Mouse (Mus musculus): ENCODE results near the gene Ooep. TPM values are rescaled to one million over a fixed set of nuclear protein-coding genes. Genes with fewer than 3 reads are reported as not detected.
"Not testable (repeated sequence)": the region's sequence is repeated elsewhere in the genome, so short reads cannot be mapped to it uniquely, and the experiment has no call there.

Ooep gene
- total and polyA plus RNA-seq, 3 experiments = not detected

DNA sequence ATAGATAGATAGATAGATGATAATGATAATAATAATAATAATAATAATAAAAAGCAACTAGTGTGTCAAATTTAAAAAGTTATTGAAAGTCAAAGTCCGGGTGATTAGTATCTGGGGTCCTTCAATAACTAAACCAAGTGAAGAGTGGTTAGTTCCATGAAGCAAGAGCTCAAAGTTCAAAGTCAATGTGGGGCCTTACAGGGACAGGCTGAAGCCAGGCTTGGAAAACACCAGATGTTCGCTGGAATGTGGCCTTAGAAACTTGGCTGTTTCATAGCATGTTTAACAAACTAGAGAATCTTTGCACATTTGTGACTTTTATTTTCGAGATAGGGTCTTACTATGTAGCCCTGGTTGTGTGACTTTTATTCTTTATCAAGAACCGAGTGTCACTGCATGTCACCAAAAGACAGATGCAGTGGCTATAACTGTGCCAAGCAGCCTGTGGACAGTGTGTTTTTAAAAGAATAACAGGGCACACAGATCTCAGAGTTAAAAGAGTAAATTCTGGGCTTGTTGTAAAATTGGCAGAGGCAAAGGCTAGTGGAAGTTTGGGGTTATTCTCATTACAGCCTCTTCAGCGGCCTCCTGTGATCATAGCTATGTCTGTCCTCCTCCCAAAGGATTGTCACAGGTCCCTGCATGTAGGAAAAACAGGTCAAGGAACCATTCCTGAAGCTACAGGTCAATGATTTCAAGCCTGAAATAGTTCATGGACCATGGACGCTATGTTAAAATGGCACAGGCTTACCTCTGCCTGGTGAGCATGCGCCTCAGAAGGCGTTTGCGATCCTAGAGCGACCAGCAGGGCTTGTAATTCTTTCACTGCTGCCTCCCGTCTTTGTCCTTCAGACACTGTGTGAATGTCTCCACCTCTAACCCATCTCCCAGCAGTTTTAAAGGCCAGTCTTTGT is 23.6 kb downstream of the Ooep start:
- H3K79me2 ChIP-seq (replicated peaks; ENCODE audit: control insufficient read depth, extremely low read depth, insufficient read depth, poor library complexity, severe bottlenecking) = no peaks in the 10 kb centered on the region
- no peak overlapping the region for H3K9ac ChIP-seq (ENCODE audit: insufficient read depth, low read depth)
- dilution Hi-C loops (cut with MboI; ENCODE audit: extremely low pct_ligation_motif_present, extremely low pct_unique_long_range_greater_than_20kb, low sequenced_read_pairs) (no loop called here), in situ Hi-C loops (cut with MboI; ENCODE audit: low pct_ligation_motif_present, low pct_unique_long_range_greater_than_20kb, low sequenced_read_pairs) (no loop called here)
- H3K4me2 ChIP-seq (ENCODE audit: insufficient read depth, low read depth, poor library complexity, severe bottlenecking) = no peak overlapping the region
- H3K27me3 ChIP-seq (replicated peaks) = peaks cover 33% of the 10 kb centered on the region
- H3K4me1 ChIP-seq (ENCODE audit: control insufficient read depth in 1 of 2, insufficient read depth in 2 of 2) = no peaks in the 10 kb centered on the region
- H3K9me3 ChIP-seq (replicated peaks; ENCODE audit: low read length) = no peaks in the 10 kb centered on the region
- no peaks in the 10 kb centered on the region for H3K36me3 ChIP-seq (replicated peaks in 1 of 2; ENCODE audit: control insufficient read depth in 1 of 2, insufficient read depth in 1 of 2, low read length in 1 of 2)
- no peak for DNase-seq (ENCODE audit: extremely low read depth)
- no peak overlapping the region for H3K27ac ChIP-seq (ENCODE audit: insufficient read depth, low read depth)
- no peak overlapping the region for H3K4me3 ChIP-seq (replicated peaks in 1 of 3; ENCODE audit: low read depth in 2 of 3, low read length in 2 of 3, poor library complexity in 1 of 3)
- no peak for TF ChIP-seq ELF1 (IDR thresholded peaks at IDR 0.05; ENCODE audit: low read depth, low read length)

DNA sequence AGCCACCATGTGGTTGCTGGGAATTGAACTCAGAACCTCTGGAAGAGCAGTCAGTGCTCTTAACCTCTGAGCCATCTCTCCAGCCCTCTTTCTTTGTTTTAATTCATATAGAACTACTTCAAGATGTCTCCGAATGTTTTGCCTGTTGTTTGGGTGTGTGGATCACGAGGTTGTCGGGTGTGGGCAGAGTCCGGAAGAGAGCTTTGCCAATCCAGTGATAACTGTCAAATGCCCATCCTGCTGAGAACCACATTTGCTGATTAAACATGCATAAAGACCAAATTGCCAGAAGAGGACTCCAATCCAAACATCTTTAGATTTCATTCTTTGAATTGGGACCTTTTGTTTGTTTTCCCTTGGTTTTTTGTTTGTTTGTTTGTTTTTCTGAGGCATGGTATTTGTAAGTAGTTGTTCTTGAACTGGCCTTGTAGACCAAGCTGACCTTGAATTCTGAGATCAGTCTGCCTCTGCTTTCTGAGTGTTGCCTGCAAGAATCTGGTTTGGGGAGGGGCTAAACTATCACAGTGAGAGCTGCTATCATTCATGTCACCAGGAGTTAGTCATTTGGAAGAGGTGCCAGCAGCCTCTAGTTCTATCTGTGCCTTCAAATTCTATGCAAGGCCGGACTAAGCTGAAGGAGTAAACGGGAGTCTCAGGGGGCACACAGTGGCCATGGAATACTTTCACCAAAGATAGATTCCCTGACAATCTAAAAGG is 26.9 kb downstream of the Ooep start:
- in situ Hi-C loops (cut with MboI; ENCODE audit: low pct_ligation_motif_present, low pct_unique_long_range_greater_than_20kb, low sequenced_read_pairs) = no loop called here
- dilution Hi-C loops (cut with MboI; ENCODE audit: extremely low pct_ligation_motif_present, extremely low pct_unique_long_range_greater_than_20kb, low sequenced_read_pairs) = no loop called here

DNA sequence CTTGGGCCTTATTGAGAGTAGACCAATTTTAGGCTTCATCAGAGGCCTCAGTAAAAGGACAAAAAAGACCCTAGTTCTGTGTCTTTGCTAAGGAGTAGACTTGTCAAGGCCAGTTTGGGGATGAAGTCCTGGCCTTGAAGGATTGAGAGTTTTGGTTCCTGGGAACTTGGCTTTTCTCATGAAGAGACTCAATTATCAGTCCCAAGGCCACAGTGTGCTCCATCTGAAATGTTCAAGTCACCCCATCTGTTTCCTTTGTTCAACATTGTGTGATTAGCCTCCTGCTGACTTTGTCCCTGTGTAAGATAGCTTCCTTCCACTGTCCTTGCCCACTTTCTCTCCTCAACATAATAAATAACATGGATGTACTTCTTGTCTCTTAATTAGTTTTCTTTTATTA is 28.5 kb downstream of the Ooep start:
- H3K4me3 ChIP-seq (replicated peaks in 1 of 3; ENCODE audit: low read depth in 2 of 3, low read length in 2 of 3, poor library complexity in 1 of 3); dilution Hi-C loops (cut with MboI; ENCODE audit: extremely low pct_ligation_motif_present, extremely low pct_unique_long_range_greater_than_20kb, low sequenced_read_pairs); H3K27ac ChIP-seq (ENCODE audit: insufficient read depth, low read depth); H3K79me2 ChIP-seq (replicated peaks; ENCODE audit: control insufficient read depth, extremely low read depth, insufficient read depth, poor library complexity, severe bottlenecking); H3K9me3 ChIP-seq (replicated peaks; ENCODE audit: low read length); in situ Hi-C loops (cut with MboI; ENCODE audit: low pct_ligation_motif_present, low pct_unique_long_range_greater_than_20kb, low sequenced_read_pairs); DNase-seq (ENCODE audit: extremely low read depth); H3K9ac ChIP-seq (ENCODE audit: insufficient read depth, low read depth); H3K36me3 ChIP-seq (replicated peaks in 1 of 2; ENCODE audit: control insufficient read depth in 1 of 2, insufficient read depth in 1 of 2, low read length in 1 of 2); H3K4me2 ChIP-seq (ENCODE audit: insufficient read depth, low read depth, poor library complexity, severe bottlenecking); H3K4me1 ChIP-seq (ENCODE audit: control insufficient read depth in 1 of 2, insufficient read depth in 2 of 2): not testable (repeated sequence)
- peaks cover 24% of the 10 kb centered on the region for H3K27me3 ChIP-seq (replicated peaks)

More for the DNA sequence above, 26.9 kb downstream of the Ooep start:
- no peak for DNase-seq (ENCODE audit: extremely low read depth)
- Histone ChIP-seq H3K36me3 (replicated peaks in 1 of 2; ENCODE audit: control insufficient read depth in 1 of 2, insufficient read depth in 1 of 2, low read length in 1 of 2) (no peaks in the 10 kb centered on the region), H3K4me3 (replicated peaks in 1 of 3; ENCODE audit: low read depth in 2 of 3, low read length in 2 of 3, poor library complexity in 1 of 3) (no peak overlapping the region), H3K79me2 (replicated peaks; ENCODE audit: control insufficient read depth, extremely low read depth, insufficient read depth, poor library complexity, severe bottlenecking) (no peaks in the 10 kb centered on the region), H3K4me2 (ENCODE audit: insufficient read depth, low read depth, poor library complexity, severe bottlenecking) (no peak overlapping the region), H3K9me3 (replicated peaks; ENCODE audit: low read length) (no peaks in the 10 kb centered on the region), H3K9ac (ENCODE audit: insufficient read depth, low read depth) (no peak overlapping the region), H3K27ac (ENCODE audit: insufficient read depth, low read depth) (no peak overlapping the region), H3K27me3 (replicated peaks) (peaks cover 33% of the 10 kb centered on the region), H3K4me1 (ENCODE audit: control insufficient read depth in 1 of 2, insufficient read depth in 2 of 2) (no peaks in the 10 kb centered on the region)
- no peak for TF ChIP-seq MEF2A (IDR thresholded peaks at IDR 0.05; ENCODE audit: borderline replicate concordance, low read depth, low read length)
- no peak for TF ChIP-seq ZNF384 (IDR thresholded peaks at IDR 0.05; ENCODE audit: low read depth, low read length)
- TF ChIP-seq CHD2 (IDR thresholded peaks at IDR 0.05; ENCODE audit: low read length) = no peak
- no peak for TF ChIP-seq MXI1 (IDR thresholded peaks at IDR 0.05; ENCODE audit: low read depth, low read length)
- no peak for TF ChIP-seq ZKSCAN1 (IDR thresholded peaks at IDR 0.05; ENCODE audit: borderline replicate concordance, low read depth, low read length)
- TF ChIP-seq TCF12 (IDR thresholded peaks at IDR 0.05; ENCODE audit: low read depth, low read length) = no peak
- no peak for TF ChIP-seq ZC3H11A (IDR thresholded peaks at IDR 0.05; ENCODE audit: low read depth, low read length)
- TF ChIP-seq MYC (IDR thresholded peaks at IDR 0.05; ENCODE audit: low read depth, low read length) = no peak
- TF ChIP-seq HCFC1 (IDR thresholded peaks at IDR 0.05; ENCODE audit: low read depth, low read length) = no peak
- no peak for TF ChIP-seq UBTF (IDR thresholded peaks at IDR 0.05; ENCODE audit: low read depth, low read length)
- TF ChIP-seq SIN3A (IDR thresholded peaks at IDR 0.05; ENCODE audit: low read length) = no peak
- no peak for TF ChIP-seq JUN (IDR thresholded peaks at IDR 0.05; ENCODE audit: insufficient read depth, low read depth, low read length)
- TF ChIP-seq MAZ (IDR thresholded peaks at IDR 0.05; ENCODE audit: low read depth, low read length) = no peak
- no peak for TF ChIP-seq CHD1 (IDR thresholded peaks at IDR 0.05; ENCODE audit: low read depth, low read length)
- TF ChIP-seq POLR2A (IDR thresholded peaks at IDR 0.05; ENCODE audit: low read depth, low read length) = no peak
- no peak for TF ChIP-seq EP300 (IDR thresholded peaks at IDR 0.05; ENCODE audit: low read length)
- no peak for TF ChIP-seq KAT2A (IDR thresholded peaks at IDR 0.05; ENCODE audit: insufficient replicate concordance, low read length)
- TF ChIP-seq BHLHE40 (IDR thresholded peaks at IDR 0.05; ENCODE audit: low read depth, low read length) = no peak
- no peak for TF ChIP-seq CTCF (conservative IDR thresholded peaks at IDR 0.05 in 1 of 2, IDR thresholded peaks at IDR 0.05 in 1 of 2; ENCODE audit: low read depth in 2 of 2, low read length in 2 of 2)

Data from CH12.LX (cell line).